Mouse (Mus musculus): ENCODE measurements at regions not wholly inside any gene's neighbourhood (a gene's known extent, or its start where the extent isn't known, plus 50 kb on each side); places are given as distances from the start of the nearest gene placed in this dataset.

- H3K4me2 ChIP-seq (ENCODE audit: low read depth): no peak overlapping the region
- H3K9ac ChIP-seq (ENCODE audit: low read length): no peak overlapping the region
- no peaks in the 10 kb centered on the region for H3K9me3 ChIP-seq (ENCODE audit: control insufficient read depth, low read length)
- DNase-seq (ENCODE audit: low spot score) (no peak), ATAC-seq (ENCODE audit: insufficient read depth, low FRiP score, low TSS enrichment) (no peak)
- H3K36me3 ChIP-seq (ENCODE audit: control insufficient read depth, insufficient read depth, low read length): no peaks in the 10 kb centered on the region
- no peak overlapping the region for H3K4me3 ChIP-seq (ENCODE audit: low read depth, low read length)
- H3K4me1 ChIP-seq (ENCODE audit: control insufficient read depth, insufficient read depth, low read length): no peaks in the 10 kb centered on the region
- H3K27me3 ChIP-seq (ENCODE audit: control insufficient read depth, insufficient read depth, low read length): no peaks in the 10 kb centered on the region
- no peak overlapping the region for H3K27ac ChIP-seq (ENCODE audit: low read depth, low read length)
These were observed 86.3 kb downstream of the Kcnk1 start for GRCm38 (mm10) chr8:126081279-126081678.

DNA sequence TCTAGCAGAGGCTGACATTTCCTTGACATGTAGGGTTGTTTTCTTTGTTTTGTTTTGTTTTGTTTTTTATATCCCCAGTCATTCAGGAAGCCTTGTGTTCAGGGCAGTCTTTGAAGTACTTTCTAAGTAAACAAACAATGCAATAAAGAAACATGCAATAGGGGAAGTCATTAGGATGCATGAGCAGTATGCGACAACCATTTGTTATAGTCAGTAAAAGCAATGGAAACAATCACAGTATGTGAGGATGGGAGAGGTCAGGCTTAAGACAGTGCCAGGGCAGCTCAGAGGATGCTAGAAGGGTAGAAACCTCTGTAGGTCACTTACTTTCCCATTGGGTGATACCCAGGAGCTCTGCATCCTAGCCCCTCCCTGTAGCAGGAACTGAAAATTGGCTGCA is 87.9 kb downstream of the Kcnk1 start:
- no peak for ATAC-seq (ENCODE audit: insufficient read depth, low FRiP score, low TSS enrichment)
- Histone ChIP-seq H3K4me1 (ENCODE audit: control insufficient read depth, insufficient read depth, low read length) (no peaks in the 10 kb centered on the region), H3K27me3 (ENCODE audit: control insufficient read depth, insufficient read depth, low read length) (no peaks in the 10 kb centered on the region), H3K9ac (ENCODE audit: low read length) (no peak overlapping the region), H3K36me3 (ENCODE audit: control insufficient read depth, insufficient read depth, low read length) (no peaks in the 10 kb centered on the region), H3K4me3 (ENCODE audit: low read depth, low read length) (no peak overlapping the region), H3K9me3 (ENCODE audit: control insufficient read depth, low read length) (no peaks in the 10 kb centered on the region), H3K4me2 (ENCODE audit: low read depth) (no peak overlapping the region), H3K27ac (ENCODE audit: low read depth, low read length) (no peak overlapping the region)
- DNase-seq (ENCODE audit: low spot score): no peak
- WGBS: 59% methylated on average over 1 of the region's 1 CpGs

- ATAC-seq (ENCODE audit: insufficient read depth, low FRiP score, low TSS enrichment) (no peak), DNase-seq (ENCODE audit: low spot score) (no peak)
- Histone ChIP-seq H3K36me3 (ENCODE audit: control insufficient read depth, insufficient read depth, low read length) (no peaks in the 10 kb centered on the region), H3K9ac (ENCODE audit: low read length) (no peak overlapping the region), H3K27me3 (ENCODE audit: control insufficient read depth, insufficient read depth, low read length) (no peaks in the 10 kb centered on the region), H3K4me2 (ENCODE audit: low read depth) (no peak overlapping the region), H3K27ac (ENCODE audit: low read depth, low read length) (no peak overlapping the region), H3K9me3 (ENCODE audit: control insufficient read depth, low read length) (no peaks in the 10 kb centered on the region), H3K4me1 (ENCODE audit: control insufficient read depth, insufficient read depth, low read length) (no peaks in the 10 kb centered on the region), H3K4me3 (ENCODE audit: low read depth, low read length) (no peak overlapping the region)
- 65% methylated on average over 1 of the region's 1 CpGs for WGBS
These were observed 95.8 kb downstream of the Kcnk1 start for GRCm38 (mm10) chr8:126090772-126091171.

DNA sequence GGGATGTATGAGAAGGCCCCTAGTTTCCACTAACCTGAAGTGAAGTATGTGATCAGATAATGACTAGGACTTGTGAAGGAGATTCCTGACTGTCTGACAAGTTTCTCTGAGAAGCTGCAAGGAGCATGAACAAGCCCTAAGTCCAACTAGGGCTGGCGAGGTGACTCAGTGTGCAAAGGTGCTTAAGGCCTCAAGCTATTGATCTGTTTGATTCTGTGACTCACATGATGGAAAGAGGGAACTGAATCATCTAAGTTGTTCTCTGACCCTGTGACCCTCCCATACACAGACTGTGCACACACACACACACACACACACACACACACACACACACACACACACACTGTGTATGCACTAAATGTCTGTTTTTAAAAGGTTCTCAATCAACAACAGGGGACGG is 99.0 kb downstream of the Kcnk1 start:
- no peak for DNase-seq (ENCODE audit: low spot score)
- Histone ChIP-seq H3K9me3 (ENCODE audit: control insufficient read depth, low read length) (no peaks in the 10 kb centered on the region), H3K4me1 (ENCODE audit: control insufficient read depth, insufficient read depth, low read length) (no peaks in the 10 kb centered on the region), H3K4me3 (ENCODE audit: low read depth, low read length) (no peak overlapping the region), H3K4me2 (ENCODE audit: low read depth) (no peak overlapping the region), H3K9ac (ENCODE audit: low read length) (no peak overlapping the region), H3K27ac (ENCODE audit: low read depth, low read length) (no peak overlapping the region), H3K36me3 (ENCODE audit: control insufficient read depth, insufficient read depth, low read length) (no peaks in the 10 kb centered on the region), H3K27me3 (ENCODE audit: control insufficient read depth, insufficient read depth, low read length) (no peaks in the 10 kb centered on the region)
- WGBS: 80% methylated on average over 2 of the region's 2 CpGs
- no peak for ATAC-seq (ENCODE audit: insufficient read depth, low FRiP score, low TSS enrichment)

- no peaks in the 10 kb centered on the region for H3K4me1 ChIP-seq (ENCODE audit: control insufficient read depth, insufficient read depth, low read length)
- ATAC-seq (ENCODE audit: insufficient read depth, low FRiP score, low TSS enrichment): no peak
- no peaks in the 10 kb centered on the region for H3K36me3 ChIP-seq (ENCODE audit: control insufficient read depth, insufficient read depth, low read length)
These were observed 101.1 kb downstream of the Kcnk1 start for GRCm38 (mm10) chr8:126096056-126096455.

GRCm38 (mm10) chr8:126096636-126097170 is 101.7 kb downstream of the Kcnk1 start:
- DNase-seq (ENCODE audit: low spot score) (no peak), ATAC-seq (ENCODE audit: insufficient read depth, low FRiP score, low TSS enrichment) (no peak)
- no peaks in the 10 kb centered on the region for H3K27me3 ChIP-seq (ENCODE audit: control insufficient read depth, insufficient read depth, low read length)
- WGBS: 77% methylated on average over 9 of the region's 9 CpGs
- H3K4me3 ChIP-seq (ENCODE audit: low read depth, low read length): no peak overlapping the region
- no peaks in the 10 kb centered on the region for H3K9me3 ChIP-seq (ENCODE audit: control insufficient read depth, low read length)
- no peak overlapping the region for H3K4me2 ChIP-seq (ENCODE audit: low read depth)
- H3K36me3 ChIP-seq (ENCODE audit: control insufficient read depth, insufficient read depth, low read length): no peaks in the 10 kb centered on the region
- no peaks in the 10 kb centered on the region for H3K4me1 ChIP-seq (ENCODE audit: control insufficient read depth, insufficient read depth, low read length)
- H3K9ac ChIP-seq (ENCODE audit: low read length): no peak overlapping the region
- H3K27ac ChIP-seq (ENCODE audit: low read depth, low read length): no peak overlapping the region

More at GRCm38 (mm10) chr8:126096056-126096455, 101.1 kb downstream of the Kcnk1 start:
- Histone ChIP-seq H3K27ac (ENCODE audit: low read depth, low read length) (no peak overlapping the region), H3K4me3 (ENCODE audit: low read depth, low read length) (no peak overlapping the region), H3K9ac (ENCODE audit: low read length) (no peak overlapping the region), H3K27me3 (ENCODE audit: control insufficient read depth, insufficient read depth, low read length) (no peaks in the 10 kb centered on the region), H3K4me2 (ENCODE audit: low read depth) (no peak overlapping the region), H3K9me3 (ENCODE audit: control insufficient read depth, low read length) (no peaks in the 10 kb centered on the region)
- WGBS: 89% methylated on average over 6 of the region's 6 CpGs
- no peak for DNase-seq (ENCODE audit: low spot score)

DNA sequence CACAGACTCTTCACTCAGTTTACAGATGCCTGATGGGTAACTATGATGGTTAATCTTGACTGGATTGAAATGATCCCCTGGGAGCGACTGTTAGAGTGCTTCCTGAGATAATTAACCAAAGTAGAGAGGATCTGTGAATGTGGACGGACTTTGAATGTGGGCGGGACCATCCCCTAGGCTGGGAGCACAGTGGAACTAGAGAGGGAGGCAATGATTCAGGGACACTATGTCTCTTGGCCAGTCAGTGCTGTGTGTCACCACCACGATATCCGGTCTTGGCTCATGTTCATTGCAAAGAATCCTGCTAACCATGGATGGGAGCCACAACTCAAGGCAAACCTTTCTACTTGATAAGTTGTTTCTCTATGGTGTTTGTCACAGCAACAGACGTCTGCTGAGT is 103.9 kb downstream of the Kcnk1 start:
- ATAC-seq (ENCODE audit: insufficient read depth, low FRiP score, low TSS enrichment): no peak
- Histone ChIP-seq H3K9ac (ENCODE audit: low read length) (no peak overlapping the region), H3K4me2 (ENCODE audit: low read depth) (no peak overlapping the region), H3K27ac (ENCODE audit: low read depth, low read length) (no peak overlapping the region), H3K27me3 (ENCODE audit: control insufficient read depth, insufficient read depth, low read length) (no peaks in the 10 kb centered on the region), H3K9me3 (ENCODE audit: control insufficient read depth, low read length) (no peaks in the 10 kb centered on the region), H3K36me3 (ENCODE audit: control insufficient read depth, insufficient read depth, low read length) (no peaks in the 10 kb centered on the region), H3K4me3 (ENCODE audit: low read depth, low read length) (no peak overlapping the region), H3K4me1 (ENCODE audit: control insufficient read depth, insufficient read depth, low read length) (no peaks in the 10 kb centered on the region)
- WGBS: 89% methylated on average over 6 of the region's 6 CpGs
- DNase-seq (ENCODE audit: low spot score): no peak

DNA sequence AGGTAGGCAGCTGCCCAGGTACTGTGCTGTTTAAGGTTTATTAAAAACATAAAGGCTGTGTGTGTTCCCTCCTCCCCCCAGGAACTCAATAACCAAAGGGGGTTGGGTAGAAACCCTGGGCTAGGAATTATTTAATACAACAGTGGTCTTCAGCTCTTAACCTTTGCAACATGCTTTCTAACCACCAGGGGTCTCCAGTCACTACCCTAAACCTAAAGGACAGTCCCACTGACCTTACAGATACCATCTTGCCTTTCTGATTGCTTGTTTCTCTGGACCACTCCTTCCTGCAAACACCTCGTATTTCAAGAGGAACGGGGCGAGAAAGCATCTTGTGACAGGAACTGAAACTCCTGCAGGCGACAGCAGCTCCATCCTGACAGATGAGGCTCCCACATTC is 104.9 kb downstream of the Kcnk1 start:
- no peaks in the 10 kb centered on the region for H3K9me3 ChIP-seq (ENCODE audit: control insufficient read depth, low read length)
- H3K9ac ChIP-seq (ENCODE audit: low read length): no peak overlapping the region
- ATAC-seq (ENCODE audit: insufficient read depth, low FRiP score, low TSS enrichment) (no peak), DNase-seq (ENCODE audit: low spot score) (no peak)
- H3K4me1 ChIP-seq (ENCODE audit: control insufficient read depth, insufficient read depth, low read length): no peaks in the 10 kb centered on the region
- H3K36me3 ChIP-seq (ENCODE audit: control insufficient read depth, insufficient read depth, low read length): no peaks in the 10 kb centered on the region
- no peaks in the 10 kb centered on the region for H3K27me3 ChIP-seq (ENCODE audit: control insufficient read depth, insufficient read depth, low read length)
- no peak overlapping the region for H3K4me2 ChIP-seq (ENCODE audit: low read depth)
- 78% methylated on average over 4 of the region's 4 CpGs for WGBS
- no peak overlapping the region for H3K27ac ChIP-seq (ENCODE audit: low read depth, low read length)
- H3K4me3 ChIP-seq (ENCODE audit: low read depth, low read length): no peak overlapping the region

DNA sequence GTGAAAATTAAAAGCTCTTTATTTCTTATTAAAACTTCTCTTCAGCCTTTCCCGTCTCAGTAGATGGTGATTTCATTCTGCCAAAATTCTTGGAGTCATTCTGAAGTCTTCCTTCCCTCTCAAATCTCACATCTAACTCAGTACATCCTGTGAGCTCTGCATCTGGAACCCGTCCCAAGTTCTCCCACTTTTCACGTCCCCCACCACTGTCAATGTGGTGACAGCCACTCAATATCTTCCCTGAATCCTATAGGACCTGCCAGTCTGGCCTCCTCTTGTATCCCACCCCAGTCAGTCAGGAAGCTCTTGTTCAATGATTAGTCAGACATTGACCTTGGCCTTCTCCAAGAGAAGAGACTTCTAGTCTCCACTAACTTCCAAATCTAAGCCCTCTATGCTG is 110.1 kb downstream of the Kcnk1 start:
- Histone ChIP-seq H3K9me3 (ENCODE audit: control insufficient read depth, low read length) (no peaks in the 10 kb centered on the region), H3K4me2 (ENCODE audit: low read depth) (no peak overlapping the region), H3K4me1 (ENCODE audit: control insufficient read depth, insufficient read depth, low read length) (no peaks in the 10 kb centered on the region), H3K27ac (ENCODE audit: low read depth, low read length) (no peak overlapping the region), H3K9ac (ENCODE audit: low read length) (no peak overlapping the region), H3K36me3 (ENCODE audit: control insufficient read depth, insufficient read depth, low read length) (no peaks in the 10 kb centered on the region), H3K27me3 (ENCODE audit: control insufficient read depth, insufficient read depth, low read length) (no peaks in the 10 kb centered on the region), H3K4me3 (ENCODE audit: low read depth, low read length) (no peak overlapping the region)
- ATAC-seq (ENCODE audit: insufficient read depth, low FRiP score, low TSS enrichment): no peak
- no peak for DNase-seq (ENCODE audit: low spot score)
- 81% methylated on average over 3 of the region's 3 CpGs for WGBS

All from neural tube, embryonic 11.5 days (tissue).